Mouse (Mus musculus) brain, embryonic 18.5 days (tissue): ENCODE results near the gene Elob.

Source experiments
- DNase-seq: peaks from one replicate; pipeline ENCODE4 v3.0.0-alpha.2; 2012; ENCODE audit warnings: low read depth, low spot score

Elob gene

GRCm38 (mm10) chr17:23829064-23829619, at the start of gene Elob:
Gene Elob, minus strand, starts transcription at chr17:23829136.
- peak; percentile 83 for DNase-seq

- DNase-seq = no peak
Measured at GRCm38 (mm10) chr17:23877166-23877565, 48.2 kb upstream of the Elob start.

GRCm38 (mm10) chr17:23876741-23877140, 47.8 kb upstream of the Elob start:
- DNase-seq = peak; percentile 24

GRCm38 (mm10) chr17:23873884-23874856, 45.2 kb upstream of the Elob start:
- DNase-seq = no peak

GRCm38 (mm10) chr17:23868513-23868912, 39.6 kb upstream of the Elob start:
- no peak for DNase-seq

GRCm38 (mm10) chr17:23867756-23868155, 38.8 kb upstream of the Elob start, which contains the start of gene Prss21:
Gene Prss21, plus strand, starts transcription at chr17:23868056.
- no peak for DNase-seq

GRCm38 (mm10) chr17:23862926-23863325, 34.0 kb upstream of the Elob start:
- DNase-seq = no peak

GRCm38 (mm10) chr17:23857913-23858312, 29.0 kb upstream of the Elob start:
- DNase-seq = no peak

GRCm38 (mm10) chr17:23857193-23857592, 28.3 kb upstream of the Elob start:
- DNase-seq = no peak

GRCm38 (mm10) chr17:23854229-23854765, 25.4 kb upstream of the Elob start:
- DNase-seq = no peak

- DNase-seq = no peak
Measured at GRCm38 (mm10) chr17:23853292-23853691, 24.4 kb upstream of the Elob start.

GRCm38 (mm10) chr17:23850853-23851749, 22.2 kb upstream of the Elob start:
- DNase-seq = peak; percentile 28

GRCm38 (mm10) chr17:23850028-23850427, 21.1 kb upstream of the Elob start:
- DNase-seq = no peak

GRCm38 (mm10) chr17:23843812-23844273, 14.9 kb upstream of the Elob start, which contains the start of the genes Prss32 and Prss41:
Gene Prss32, plus strand, starts transcription at chr17:23843855.
Gene Prss41, minus strand, starts transcription at chr17:23844172.
- DNase-seq = no peak

GRCm38 (mm10) chr17:23843141-23843811, 14.3 kb upstream of the Elob start:
- DNase-seq = no peak

GRCm38 (mm10) chr17:23841145-23841544, 12.2 kb upstream of the Elob start:
- DNase-seq = no peak

- DNase-seq = no peak
Measured at GRCm38 (mm10) chr17:23836006-23836575, 7.2 kb upstream of the Elob start, which contains the start of gene Prss33. Gene Prss33, minus strand, starts transcription at chr17:23836056.

GRCm38 (mm10) chr17:23831201-23831600, 2.3 kb upstream of the Elob start:
- DNase-seq = no peak

GRCm38 (mm10) chr17:23828271-23829001, 500 bp downstream of the Elob start:
- DNase-seq = no peak

- DNase-seq = no peak
Measured at GRCm38 (mm10) chr17:23825591-23825990, 3.3 kb downstream of the Elob start.
